Mouse (Mus musculus): ENCODE results near the gene Cyp2ab1.

Cyp2ab1 gene

GRCm38 (mm10) chr16:20301770-20302649 is 23.2 kb downstream of the Cyp2ab1 start, which contains the start of gene Parl:
TSS of gene Parl (minus strand) at chr16:20302387.
- TF ChIP-seq GATA4 (IDR thresholded peaks at IDR 0.05; ENCODE audit: insufficient replicate concordance, low read length) = no peak

DNA sequence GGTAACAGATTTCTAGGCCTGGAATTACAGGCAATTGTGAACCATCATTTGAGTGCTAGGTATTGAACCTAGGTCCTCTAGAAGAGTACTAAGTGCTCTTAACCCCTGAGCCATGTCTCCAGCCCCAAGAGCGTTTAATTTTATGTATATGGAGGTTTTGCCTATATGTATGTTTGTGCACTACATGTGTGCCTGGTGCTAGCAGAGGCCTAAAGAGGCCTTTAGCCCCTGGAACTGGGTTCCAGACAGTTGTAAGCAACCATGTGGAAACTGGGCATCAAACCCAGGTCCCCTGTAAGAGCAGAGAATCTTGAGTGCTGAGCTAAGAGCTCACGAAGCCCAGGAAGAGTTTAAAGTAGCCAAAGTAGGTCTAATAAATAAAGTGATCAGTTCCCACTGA is 25.1 kb downstream of the Cyp2ab1 start:
- no peak for TF ChIP-seq GATA4 (IDR thresholded peaks at IDR 0.05; ENCODE audit: insufficient replicate concordance, low read length)

DNA sequence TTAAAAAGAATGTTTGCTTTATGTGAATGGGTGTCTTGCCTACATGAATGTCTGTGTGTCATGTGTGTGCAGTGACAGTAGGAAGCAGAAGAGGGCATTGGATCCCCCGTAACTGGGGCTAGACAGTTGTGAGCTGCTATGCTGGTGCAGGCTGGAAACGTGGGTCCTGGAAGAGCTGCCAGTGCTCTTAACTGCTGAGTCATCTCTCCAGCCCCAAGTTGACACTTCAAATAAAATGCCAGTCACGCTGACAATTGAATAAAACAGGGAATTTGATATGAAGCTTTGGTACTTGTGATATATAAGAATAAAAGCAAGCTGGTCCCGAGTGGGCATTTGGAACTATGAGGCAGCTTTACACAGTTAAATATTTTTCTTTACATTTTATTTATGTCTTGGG is 45.0 kb downstream of the Cyp2ab1 start:
- no peak for TF ChIP-seq GATA4 (IDR thresholded peaks at IDR 0.05; ENCODE audit: insufficient replicate concordance, low read length)

DNA sequence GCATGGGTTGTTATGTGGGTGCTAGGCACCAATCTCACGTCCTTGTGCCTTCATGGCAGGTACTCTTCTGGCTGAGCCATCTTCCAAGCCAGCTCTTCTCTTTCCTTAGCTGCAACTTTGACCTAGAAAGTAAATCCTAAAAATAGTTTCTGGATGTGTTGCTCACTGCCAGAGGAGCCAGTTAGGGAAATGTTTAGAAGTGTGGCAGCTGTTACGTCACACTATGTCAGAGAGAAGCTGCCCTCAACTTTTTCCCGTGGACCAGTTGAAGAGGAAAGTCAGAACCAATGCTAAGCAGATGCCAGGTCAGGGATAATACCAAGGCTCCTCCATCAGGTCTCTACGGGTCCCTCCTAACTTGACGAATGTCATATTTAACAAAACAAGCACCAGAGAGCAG is 45.8 kb downstream of the Cyp2ab1 start:
- TF ChIP-seq GATA4 (IDR thresholded peaks at IDR 0.05; ENCODE audit: insufficient replicate concordance, low read length) = no peak

- TF ChIP-seq GATA4 (IDR thresholded peaks at IDR 0.05; ENCODE audit: insufficient replicate concordance, low read length) = no peak
Observed at GRCm38 (mm10) chr16:20272994-20273393, 52.2 kb downstream of the Cyp2ab1 start.

- TF ChIP-seq GATA4 (IDR thresholded peaks at IDR 0.05; ENCODE audit: insufficient replicate concordance, low read length) = no peak
Observed at GRCm38 (mm10) chr16:20271339-20271738, 53.9 kb downstream of the Cyp2ab1 start.

GRCm38 (mm10) chr16:20265089-20265488 is 60.1 kb downstream of the Cyp2ab1 start:
- no peak for TF ChIP-seq GATA4 (IDR thresholded peaks at IDR 0.05; ENCODE audit: insufficient replicate concordance, low read length)

Data from liver, adult (tissue).